Mouse (Mus musculus): ENCODE measurements around the gene Hsh2d.

DNA sequence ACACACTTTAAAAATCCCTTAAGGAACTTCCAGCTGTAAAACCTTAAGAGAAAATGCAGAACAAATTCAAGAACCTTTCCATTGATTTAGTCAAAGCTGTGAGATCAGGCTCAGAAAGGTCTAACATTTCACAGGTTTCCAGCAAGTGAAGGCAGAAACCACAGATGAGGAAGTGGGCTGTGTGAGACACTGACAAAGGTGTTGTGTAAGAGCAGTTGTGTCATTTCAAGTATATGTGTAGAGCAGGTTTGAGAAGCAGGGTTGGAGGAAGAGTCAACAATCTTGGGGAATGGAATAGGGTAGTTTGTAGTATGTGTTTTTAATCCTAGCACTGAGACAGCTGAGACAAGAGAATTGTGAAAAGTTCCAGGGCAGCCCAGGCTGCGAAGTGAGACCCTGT, 26.4 kb downstream of the Hsh2d start:
- TF ChIP-seq POLR2A (IDR thresholded peaks at IDR 0.05; ENCODE audit: extremely low read depth, insufficient read depth, low read length) (no peak), CTCF (IDR thresholded peaks at IDR 0.05; ENCODE audit: extremely low read depth, insufficient read depth, low read length) (no peak)

Data from cortical plate, adult 2 months (tissue).